Comparison of ENCODE assay signal across 22 mouse cellular contexts in genomic region chr11:107998891-107999290, GRCm38 (mm10).
DNase-seq lines count a peak whose midpoint lies in the region; ATAC-seq and TF ChIP-seq lines count a peak whose summit lies in the region.
"Had no signal": no experiment of that assay in that cellular context is flagged by ENCODE, and none has a peak within 500 bp of the region (broad histone marks: within the 10 kb centered on the region; RNA-seq: fewer than 3 reads in every experiment).

No protein-coding gene starts in this region.

- H3K9me3 ChIP-seq in heart, embryonic 11.5 days (replicated peaks; ENCODE audit: control insufficient read depth, low read length): no peaks in the 10 kb centered on the region
- no peaks in the 10 kb centered on the region for H3K9me3 ChIP-seq in liver, embryonic 14.5 days (ENCODE audit: control insufficient read depth, low read length)
- H3K9me3 ChIP-seq: embryonic facial prominence, embryonic 10.5 days; forebrain, embryonic 10.5 days; forebrain, embryonic 15.5 days; heart, embryonic 13.5 days; hindbrain, embryonic 15.5 days had no signal

- no peak for TF ChIP-seq EP300 in liver, embryonic 14.5 days (IDR thresholded peaks at IDR 0.05; ENCODE audit: low read depth)

- ATAC-seq in heart, embryonic 11.5 days (replicated peaks; ENCODE audit: insufficient number of reproducible peaks, low FRiP score, low TSS enrichment): peak; percentile 73; the same call in 1 of the 2 replicates
- ATAC-seq in erythroid progenitor cell, adult 5-6 weeks (replicated peaks; ENCODE audit: low FRiP score, poor library complexity, severe bottlenecking): 0 out of 2 replicates have a peak, but pooled peaks have one; percentile 28
- peak; percentile 66; the same call in 1 of the 2 replicates for ATAC-seq in liver, embryonic 14.5 days (ENCODE audit: insufficient read depth)
- ATAC-seq: activated CD4-positive, CD25-positive, alpha-beta regulatory T cell, adult 4 months; CD4-positive, CD25-positive, alpha-beta regulatory T cell, adult 4 months; forebrain, embryonic 15.5 days had no signal

- H3K27me3 ChIP-seq in heart, embryonic 11.5 days (ENCODE audit: control insufficient read depth, insufficient read depth, low read length): no peaks in the 10 kb centered on the region
- H3K27me3 ChIP-seq in liver, embryonic 14.5 days (ENCODE audit: control insufficient read depth, insufficient read depth, low read length): no peaks in the 10 kb centered on the region
- H3K27me3 ChIP-seq: forebrain, embryonic 15.5 days; heart, embryonic 13.5 days; hindbrain, embryonic 15.5 days had no signal

- intact Hi-C loops in left cerebral cortex, adult 2 months (cut with DNase I): no loop called here

- H3K27ac ChIP-seq in heart, embryonic 11.5 days (ENCODE audit: low read depth, low read length): no peak overlapping the region
- H3K27ac ChIP-seq in liver, embryonic 14.5 days: no peak overlapping the region
- no peak overlapping the region for H3K27ac ChIP-seq in left cerebral cortex, adult 2 months
- H3K27ac ChIP-seq: embryonic facial prominence, embryonic 10.5 days; forebrain, embryonic 10.5 days; forebrain, embryonic 15.5 days; heart, adult 2 months; heart, embryonic 13.5 days; hindbrain, embryonic 15.5 days had no signal

- no peak for TF ChIP-seq CTCF in liver, embryonic 14.5 days (IDR thresholded peaks at IDR 0.05; ENCODE audit: low read depth)
- no peak for TF ChIP-seq CTCF in left cerebral cortex, adult 2 months (IDR thresholded peaks at IDR 0.05)

- no peak overlapping the region for H3K9ac ChIP-seq in heart, embryonic 11.5 days (ENCODE audit: low read depth, low read length)
- no peak overlapping the region for H3K9ac ChIP-seq in liver, embryonic 14.5 days (replicated peaks)
- H3K9ac ChIP-seq: forebrain, embryonic 15.5 days; heart, embryonic 13.5 days; hindbrain, embryonic 15.5 days had no signal

- no peak overlapping the region for H3K4me2 ChIP-seq in heart, embryonic 11.5 days
- no peak overlapping the region for H3K4me2 ChIP-seq in liver, embryonic 14.5 days (ENCODE audit: low read depth)
- H3K4me2 ChIP-seq: forebrain, embryonic 15.5 days; heart, embryonic 13.5 days; hindbrain, embryonic 15.5 days had no signal

- no peak for DNase-seq in heart, adult 11 months
- peak; percentile 79 for DNase-seq in ES-CJ7 (ENCODE audit: low read depth, low spot score)
- DNase-seq in liver, embryonic 14.5 days (ENCODE audit: low read depth in 3 of 3, low spot score in 3 of 3): no peak
- DNase-seq in yolk sac, embryonic 10.5 days (ENCODE audit: low spot score): no peak
- DNase-seq in left cerebral cortex, adult 2 months (ENCODE audit: extremely low spot score in 1 of 2, low spot score in 2 of 2): no peak
- no peak for DNase-seq in urinary bladder, postnatal 14 days (ENCODE audit: low spot score)
- DNase-seq: adrenal gland, postnatal 25 days; B cell, adult 2 months; cerebellum, adult 2 months; cerebellum, postnatal 10 days; gastrocnemius, postnatal 36 days; heart, adult 2 months; heart, postnatal 36 days had no signal

- no peaks in the 10 kb centered on the region for H3K36me3 ChIP-seq in heart, embryonic 11.5 days (ENCODE audit: control insufficient read depth, insufficient read depth, low read length)
- no peaks in the 10 kb centered on the region for H3K36me3 ChIP-seq in liver, embryonic 14.5 days (replicated peaks; ENCODE audit: control insufficient read depth, insufficient read depth, low read depth)
- H3K36me3 ChIP-seq: embryonic facial prominence, embryonic 10.5 days; forebrain, embryonic 10.5 days; forebrain, embryonic 15.5 days; hindbrain, embryonic 15.5 days had no signal

- H3K4me1 ChIP-seq in heart, embryonic 11.5 days (ENCODE audit: control insufficient read depth, insufficient read depth, low read length): peaks cover 3% of the 10 kb centered on the region
- peaks cover 3 to 12% of the 10 kb centered on the region in 2 experiments for H3K4me1 ChIP-seq in liver, embryonic 14.5 days (replicated peaks; ENCODE audit: control insufficient read depth in 2 of 2, insufficient read depth in 2 of 2, low read length in 1 of 2)

- WGBS in heart, embryonic 11.5 days (ENCODE audit: insufficient replicate concordance): 69% methylated on average over 3 of the region's 3 CpGs
- WGBS in liver, embryonic 14.5 days (ENCODE audit: insufficient replicate concordance): 46% methylated on average over 3 of the region's 3 CpGs

- H3K4me3 ChIP-seq in heart, embryonic 11.5 days (ENCODE audit: low read depth, low read length): no peak overlapping the region
- no peak overlapping the region for H3K4me3 ChIP-seq in liver, embryonic 14.5 days (ENCODE audit: insufficient read depth in 1 of 2, low read depth in 2 of 2, low read length in 2 of 2)
- H3K4me3 ChIP-seq in left cerebral cortex, adult 2 months: no peak overlapping the region
- H3K4me3 ChIP-seq: embryonic facial prominence, embryonic 10.5 days; forebrain, embryonic 10.5 days; forebrain, embryonic 15.5 days; heart, adult 2 months; heart, embryonic 13.5 days; hindbrain, embryonic 15.5 days had no signal
